Mouse (Mus musculus): ENCODE data around the gene 4833439L19Rik.
"Not testable (repeated sequence)": the region's sequence is repeated elsewhere in the genome, so short reads cannot be mapped to it uniquely, and the experiment has no call there.

4833439L19Rik gene

GRCm38 (mm10) chr13:54565201-54565581 is at the start of gene 4833439L19Rik:
4833439L19Rik (minus strand) TSS chr13:54565435.
- DNase-seq = peak; percentile 97 to 99

GRCm38 (mm10) chr13:54613141-54613540 is 47.9 kb upstream of the 4833439L19Rik start:
- not testable (repeated sequence) for DNase-seq

GRCm38 (mm10) chr13:54610972-54611754 is 45.9 kb upstream of the 4833439L19Rik start, which contains the start of gene Cltb:
Cltb (minus strand) TSS chr13:54611344.
- peak; percentile 88 to 97 for DNase-seq

- peak; percentile 22 to 45 for DNase-seq
Observed at GRCm38 (mm10) chr13:54610613-54610971, 45.4 kb upstream of the 4833439L19Rik start.

- DNase-seq = no peak
Observed at GRCm38 (mm10) chr13:54609301-54609700, 44.1 kb upstream of the 4833439L19Rik start.

- DNase-seq = no peak
Observed at GRCm38 (mm10) chr13:54608666-54609065, 43.4 kb upstream of the 4833439L19Rik start.

- no peak for DNase-seq
Observed at GRCm38 (mm10) chr13:54608002-54608401, 42.8 kb upstream of the 4833439L19Rik start.

- no peak for DNase-seq
Observed at GRCm38 (mm10) chr13:54607204-54607603, 42.0 kb upstream of the 4833439L19Rik start.

GRCm38 (mm10) chr13:54605426-54605825 is 40.2 kb upstream of the 4833439L19Rik start:
- DNase-seq = peak; percentile 60 to 78

- no peak for DNase-seq
Observed at GRCm38 (mm10) chr13:54604221-54604620, 39.0 kb upstream of the 4833439L19Rik start.

GRCm38 (mm10) chr13:54603501-54603900 is 38.3 kb upstream of the 4833439L19Rik start:
- DNase-seq = no peak

GRCm38 (mm10) chr13:54602639-54603111 is 37.4 kb upstream of the 4833439L19Rik start:
- DNase-seq = no peak

- DNase-seq = no peak
Observed at GRCm38 (mm10) chr13:54598622-54599143, 33.4 kb upstream of the 4833439L19Rik start.

GRCm38 (mm10) chr13:54596870-54597269 is 31.6 kb upstream of the 4833439L19Rik start:
- peak in 1 of 2 experiments; percentile 47 for DNase-seq

GRCm38 (mm10) chr13:54596107-54596690 is 31.0 kb upstream of the 4833439L19Rik start:
- DNase-seq = peak; percentile 31 to 53

- no peak for DNase-seq
Observed at GRCm38 (mm10) chr13:54593617-54594016, 28.4 kb upstream of the 4833439L19Rik start.

- DNase-seq = no peak
Observed at GRCm38 (mm10) chr13:54591776-54592356, 26.6 kb upstream of the 4833439L19Rik start.

- peak; percentile 99 for DNase-seq
Observed at GRCm38 (mm10) chr13:54589996-54590951, 25.0 kb upstream of the 4833439L19Rik start, which contains the start of the genes Nop16 and Higd2a. Nop16 (minus strand) TSS chr13:54590090. Higd2a (plus strand) TSS chr13:54590207.

GRCm38 (mm10) chr13:54589414-54589995 is 24.3 kb upstream of the 4833439L19Rik start:
- no peak for DNase-seq

GRCm38 (mm10) chr13:54585831-54586230 is 20.6 kb upstream of the 4833439L19Rik start:
- no peak for DNase-seq

GRCm38 (mm10) chr13:54582860-54583259 is 17.6 kb upstream of the 4833439L19Rik start:
- peak; percentile 57 to 70 for DNase-seq

- DNase-seq = peak in 1 of 2 experiments; percentile 27
Observed at GRCm38 (mm10) chr13:54582126-54582525, 16.9 kb upstream of the 4833439L19Rik start.

All from kidney, postnatal 36 days (tissue).